Mouse (Mus musculus) layer of hippocampus, adult 18-20 months (tissue): ENCODE results near the gene Actn4. TPM values are rescaled to one million over a fixed set of nuclear protein-coding genes. Genes with fewer than 3 reads are reported as not detected.

Experiments
- DNase-seq, 2 experiments: peaks; one replicate each; pipeline ENCODE4 v3.0.0; 2022; ENCODE audit warnings: low spot score in 2 of 2
- total RNA-seq, 2 experiments: library from RNA; stranded (reverse); gene quantifications; 2 replicates each; pipeline ENCODE4 v1.2.3; 2021

The Actn4 gene
- total RNA-seq, 2 experiments from 2014 or later: 127 to 136 TPM

GRCm38 (mm10) chr7:28862817-28863499, 99.2 kb downstream of the Actn4 start:
- peak; percentile 27 for DNase-seq

- no peak for DNase-seq
Observed at GRCm38 (mm10) chr7:28860898-28861297, 101.2 kb downstream of the Actn4 start.

- DNase-seq: no peak
Observed at GRCm38 (mm10) chr7:28859953-28860352, 102.2 kb downstream of the Actn4 start.

- DNase-seq: no peak
Observed at GRCm38 (mm10) chr7:28850642-28851041, 111.5 kb downstream of the Actn4 start.

GRCm38 (mm10) chr7:28849700-28850236, 112.4 kb downstream of the Actn4 start:
- no peak for DNase-seq

GRCm38 (mm10) chr7:28847273-28847672, 114.9 kb downstream of the Actn4 start:
- DNase-seq: no peak

Other genes starting within 250 kb of the Actn4 start
- 1 to 10 TPM; 1.5 to 1.9 TPM for gene Fbxo17, start 245.5 kb downstream of the Actn4 start, total RNA-seq
- 10 to 100 TPM; 60.6 to 67.1 TPM for gene Mrps12, start 220.5 kb downstream of the Actn4 start, total RNA-seq
- 10 to 100 TPM; 11.1 to 11.2 TPM for gene Sars2, start 220.3 kb downstream of the Actn4 start, total RNA-seq
- gene Ccer2, start 206.2 kb downstream of the Actn4 start, total RNA-seq: under 1 TPM; 0.30 to 0.63 TPM
- 100 to 1,000 TPM; 125 to 129 TPM for gene Sirt2, start 195.6 kb downstream of the Actn4 start, total RNA-seq
- 10 to 100 TPM; 29.0 to 29.2 TPM for gene Nfkbib, start 194.8 kb downstream of the Actn4 start, total RNA-seq
- gene Rinl, start 173.4 kb downstream of the Actn4 start, total RNA-seq: 1 to 10 TPM; 2.4 to 3.0 TPM
- gene Hnrnpl, start 153.8 kb downstream of the Actn4 start, total RNA-seq: 100 to 1,000 TPM; 407 to 414 TPM
- 10 to 100 TPM; 63.1 to 71.0 TPM for gene Ech1, start 137.1 kb downstream of the Actn4 start, total RNA-seq
- 1 to 10 TPM; 3.5 to 5.6 TPM for gene Lgals4, start 128.5 kb downstream of the Actn4 start, total RNA-seq
- not detected for gene Lgals7, start 98.5 kb downstream of the Actn4 start, total RNA-seq
- gene Capn12, start 80.9 kb downstream of the Actn4 start, total RNA-seq: under 1 TPM; 0.50 to 0.76 TPM
- 100 to 1,000 TPM; 201 to 212 TPM for gene Eif3k, start 19.5 kb upstream of the Actn4 start, total RNA-seq
- 1 to 10 TPM in 1 of 2 experiments, under 1 TPM in 1; 0.99 to 1.3 TPM for gene Map4k1, start 19.7 kb upstream of the Actn4 start, total RNA-seq
- gene Ryr1, start 162.8 kb upstream of the Actn4 start, total RNA-seq: 10 to 100 TPM; 15.3 to 15.5 TPM
- 1 to 10 TPM in 1 of 2 experiments, under 1 TPM in 1; 0.59 to 1.0 TPM for gene Rasgrp4, start 172.5 kb upstream of the Actn4 start, total RNA-seq
- gene Fam98c, start 193.9 kb upstream of the Actn4 start, total RNA-seq: 10 to 100 TPM; 30.9 to 32.2 TPM
- gene Ggn, start 207.9 kb upstream of the Actn4 start, total RNA-seq: 1 to 10 TPM in 1 of 2 experiments, under 1 TPM in 1; 0.82 to 1.2 TPM
- gene Spred3, start 208.1 kb upstream of the Actn4 start, total RNA-seq: 10 to 100 TPM; 41.2 to 44.1 TPM
- gene Psmd8, start 218.4 kb upstream of the Actn4 start, total RNA-seq: 100 to 1,000 TPM; 131 to 137 TPM